Mouse (Mus musculus) heart, postnatal 0 days (tissue): Measurements from ENCODE around the gene Chchd3.

Source experiments
- CTCF ChIP-seq: IDR thresholded peaks from 2 replicates; pipeline ENCODE4 v1.5.1; 2016; ENCODE audit warnings: antibody characterized with exemption, control low read depth, low read depth
- EP300 ChIP-seq: IDR thresholded peaks from 2 replicates; pipeline ENCODE4 v1.6.1; 2016; ENCODE audit warnings: antibody characterized with exemption, low read depth

GRCm38 (mm10) chr6:32848974-32849373, 211.1 kb downstream of the Chchd3 start:
- TF ChIP-seq CTCF (no peak), EP300 (no peak)
